Mouse (Mus musculus): ENCODE measurements around the gene 1810062G17Rik.

DNA sequence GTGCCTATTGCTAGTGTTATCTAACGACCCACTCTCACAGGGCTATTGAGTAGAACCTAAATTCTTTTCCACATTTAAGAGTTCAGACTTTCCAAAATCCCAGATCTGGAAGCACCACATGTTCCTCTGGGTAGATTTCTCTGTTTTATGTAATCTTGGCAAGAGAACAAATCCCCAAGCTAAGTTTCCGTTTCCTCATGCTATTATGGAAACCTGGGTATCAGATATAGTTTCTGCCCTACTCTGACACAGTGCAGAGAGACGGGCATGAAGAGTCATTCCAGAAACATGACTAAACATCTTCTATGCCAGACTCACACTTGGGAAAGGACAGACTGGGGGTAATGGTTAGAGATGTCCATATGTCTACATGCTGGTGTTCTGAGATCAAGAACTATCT lies 48.7 kb downstream of the 1810062G17Rik start:
- TF ChIP-seq GATA1 (IDR thresholded peaks at IDR 0.05; ENCODE audit: borderline replicate concordance, low read length) (no peak), FLI1 (IDR thresholded peaks at IDR 0.05; ENCODE audit: low read length) (no peak)
